Mouse (Mus musculus): Measurements from ENCODE around the gene Castor2. TPM values are rescaled to one million over a fixed set of nuclear protein-coding genes. Genes with fewer than 3 reads are reported as not detected.

Castor2 gene
- total RNA-seq, 4 experiments from 2014 or later, result 21.6 to 32.9 (median 25.9) TPM

GRCm38 (mm10) chr5:134155916-134156466 is 56.5 kb downstream of the Castor2 start:
- DNase-seq (ENCODE audit: low spot score), result no peak

GRCm38 (mm10) chr5:134164688-134165087 is 65.2 kb downstream of the Castor2 start:
- DNase-seq (ENCODE audit: low spot score), result no peak

- DNase-seq (ENCODE audit: low spot score), result no peak
Measured at GRCm38 (mm10) chr5:134166642-134167041, 67.1 kb downstream of the Castor2 start.

- DNase-seq (ENCODE audit: low spot score), result no peak
Measured at GRCm38 (mm10) chr5:134168033-134168432, 68.5 kb downstream of the Castor2 start.

GRCm38 (mm10) chr5:134169231-134169630 is 69.7 kb downstream of the Castor2 start:
- DNase-seq (ENCODE audit: low spot score), result no peak

- DNase-seq (ENCODE audit: low spot score), result no peak
Measured at GRCm38 (mm10) chr5:134170167-134170566, 70.7 kb downstream of the Castor2 start.

GRCm38 (mm10) chr5:134173206-134173605 is 73.7 kb downstream of the Castor2 start:
- DNase-seq (ENCODE audit: low spot score), result no peak

GRCm38 (mm10) chr5:134175696-134176095 is 76.2 kb downstream of the Castor2 start:
- DNase-seq (ENCODE audit: low spot score), result no peak

- DNase-seq (ENCODE audit: low spot score), result peak; percentile 87
Measured at GRCm38 (mm10) chr5:134176169-134176881, 76.8 kb downstream of the Castor2 start, which contains the start of gene Rcc1l. TSS of gene Rcc1l (minus strand) at chr5:134176774.

GRCm38 (mm10) chr5:134178536-134178935 is 79.0 kb downstream of the Castor2 start:
- no peak for DNase-seq (ENCODE audit: low spot score)

GRCm38 (mm10) chr5:134179871-134180270 is 80.4 kb downstream of the Castor2 start:
- DNase-seq (ENCODE audit: low spot score), result peak; percentile 82

- DNase-seq (ENCODE audit: low spot score), result no peak
Measured at GRCm38 (mm10) chr5:134182172-134182571, 82.7 kb downstream of the Castor2 start.

- peak; percentile 78 for DNase-seq (ENCODE audit: low spot score)
Measured at GRCm38 (mm10) chr5:134182735-134183134, 83.2 kb downstream of the Castor2 start.

GRCm38 (mm10) chr5:134183162-134183561 is 83.7 kb downstream of the Castor2 start:
- DNase-seq (ENCODE audit: low spot score), result no peak

- peak; percentile 97 for DNase-seq (ENCODE audit: low spot score)
Measured at GRCm38 (mm10) chr5:134183880-134184808, 84.6 kb downstream of the Castor2 start, which contains the start of gene Gtf2ird2. TSS of gene Gtf2ird2 (plus strand) at chr5:134184019.

GRCm38 (mm10) chr5:134186059-134186458 is 86.5 kb downstream of the Castor2 start:
- no peak for DNase-seq (ENCODE audit: low spot score)

GRCm38 (mm10) chr5:134186961-134187731 is 87.6 kb downstream of the Castor2 start:
- DNase-seq (ENCODE audit: low spot score), result no peak

GRCm38 (mm10) chr5:134188571-134188970 is 89.1 kb downstream of the Castor2 start:
- no peak for DNase-seq (ENCODE audit: low spot score)

GRCm38 (mm10) chr5:134193664-134194063 is 94.2 kb downstream of the Castor2 start:
- no peak for DNase-seq (ENCODE audit: low spot score)
